Mouse (Mus musculus) kidney, adult 2 months (tissue): ENCODE results near the gene Ccdc24.

Experiments used
- CTCF ChIP-seq: fragments of 200-500 bp; conservative IDR thresholded peaks from 2 replicates; pipeline ENCODE4 v1.5.1; 2011; ENCODE audit warnings: low read depth, mild to moderate bottlenecking, control low read depth, low read length, moderate library complexity, mixed read lengths; ENCODE audit not compliant: insufficient read depth, insufficient read length
- POLR2A ChIP-seq: fragments of 200-500 bp; IDR thresholded peaks from one replicate; pipeline ENCODE4 v1.6.1; 2011; ENCODE audit warnings: low read depth, low read length, control low read depth

- TF ChIP-seq POLR2A (no peak), CTCF (no peak)
Observed at GRCm38 (mm10) chr4:117918762-117919161, 46.4 kb upstream of the Ccdc24 start.
